Mouse (Mus musculus) neutrophil, adult 5-6 weeks (primary cell): Measurements from ENCODE around the gene Casq2. TPM values are rescaled to one million over a fixed set of nuclear protein-coding genes. Genes with fewer than 3 reads are reported as not detected.
"Not testable (repeated sequence)": the region's sequence is repeated elsewhere in the genome, so short reads cannot be mapped to it uniquely, and the experiment has no call there.

Experiments
- ATAC-seq: fragments of 151-379, 151-347 bp; 2 replicates; pipeline ENCODE4 v1.8.0; 2017; ENCODE audit warnings: mild to moderate bottlenecking, moderate TSS enrichment; ENCODE audit not compliant: insufficient number of reproducible peaks, poor library complexity, low FRiP score, severe bottlenecking; ENCODE audit errors: extremely low read depth
- total RNA-seq: library from RNA; stranded (forward); fragments of 200-1000 nt; gene quantifications from 2 replicates; pipeline ENCODE4 v1.2.3, GENCODE M21; 2017

Gene Casq2
- total RNA-seq, 1 experiment from 2014 or later, result not detected

DNA sequence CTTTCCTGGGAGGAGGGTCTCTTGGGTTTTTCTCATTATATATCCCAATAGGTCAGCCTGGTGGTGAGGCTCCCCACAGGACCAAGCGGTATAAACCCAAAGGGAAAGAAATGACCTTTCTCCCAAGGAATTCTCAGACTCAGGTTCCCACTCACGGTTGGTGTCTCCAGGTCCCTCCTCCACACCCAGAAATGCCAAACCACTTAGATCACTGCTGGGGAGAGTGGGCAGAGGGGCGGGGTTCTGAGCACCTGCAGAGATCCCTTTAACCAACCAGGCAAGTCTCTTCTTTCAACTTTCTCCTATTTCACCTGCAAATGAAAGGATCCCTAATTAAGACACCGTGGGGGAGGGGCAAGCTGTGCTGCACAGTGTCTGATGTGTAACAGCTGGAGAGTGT is 66.7 kb downstream of the Casq2 start:
- ATAC-seq, result no peak

DNA sequence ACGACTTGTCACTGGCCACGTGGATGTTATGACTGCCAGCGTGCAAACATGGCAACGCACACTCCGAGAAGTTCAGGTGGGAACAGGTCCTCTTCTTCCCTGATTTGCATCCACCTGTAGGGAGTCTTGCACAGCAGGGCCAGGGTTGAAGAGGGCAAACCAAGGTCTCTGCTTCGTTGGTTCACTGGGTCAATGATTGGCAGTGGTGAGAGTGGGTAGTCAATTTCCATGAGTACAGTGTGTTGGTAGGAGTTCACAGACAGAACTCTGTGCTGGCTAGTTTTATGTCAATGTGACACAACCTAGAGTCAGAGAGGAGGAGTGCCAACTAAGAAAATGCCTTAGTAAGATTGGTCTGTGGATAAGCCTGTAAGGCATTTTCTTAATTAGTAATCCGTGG is 67.9 kb downstream of the Casq2 start:
- no peak for ATAC-seq

DNA sequence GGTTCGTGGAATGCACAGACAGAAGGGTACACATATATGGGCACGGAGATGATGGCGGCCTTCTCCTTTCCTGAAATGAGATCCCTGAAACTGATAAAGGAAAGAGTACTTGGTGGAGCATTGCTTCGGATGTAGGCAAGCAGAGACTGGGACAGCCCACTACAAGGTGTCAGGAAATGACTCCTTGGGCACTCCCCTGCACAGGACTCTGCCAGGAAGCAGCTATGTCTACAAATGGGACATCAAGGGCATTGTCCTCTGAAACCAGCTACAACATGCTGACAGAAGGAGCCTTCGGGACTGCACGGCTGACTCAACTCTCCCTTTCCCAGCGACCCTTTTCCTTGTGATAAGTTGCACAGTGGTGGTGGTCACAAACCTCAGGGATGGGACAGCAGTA is 70.5 kb downstream of the Casq2 start:
- ATAC-seq, result no peak

DNA sequence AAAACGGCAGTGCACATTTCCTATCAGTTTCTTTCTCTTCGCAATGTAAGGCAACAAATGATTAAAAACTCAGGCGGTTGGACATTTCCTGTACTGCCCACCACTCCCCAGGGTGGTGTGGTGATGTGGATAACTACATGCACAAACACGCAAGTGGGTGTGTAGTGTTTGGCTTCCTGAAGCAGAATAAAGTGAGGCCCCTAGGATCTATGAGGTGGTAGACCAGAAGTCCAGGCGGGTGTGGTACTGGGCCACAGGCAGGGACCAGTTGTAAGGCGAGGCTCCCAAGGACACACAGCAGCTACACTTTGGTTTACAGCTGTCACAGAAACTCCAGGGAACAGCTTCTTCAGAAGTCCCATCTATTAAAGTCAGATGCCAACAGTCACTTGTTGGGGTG is 71.4 kb downstream of the Casq2 start:
- no peak for ATAC-seq

DNA sequence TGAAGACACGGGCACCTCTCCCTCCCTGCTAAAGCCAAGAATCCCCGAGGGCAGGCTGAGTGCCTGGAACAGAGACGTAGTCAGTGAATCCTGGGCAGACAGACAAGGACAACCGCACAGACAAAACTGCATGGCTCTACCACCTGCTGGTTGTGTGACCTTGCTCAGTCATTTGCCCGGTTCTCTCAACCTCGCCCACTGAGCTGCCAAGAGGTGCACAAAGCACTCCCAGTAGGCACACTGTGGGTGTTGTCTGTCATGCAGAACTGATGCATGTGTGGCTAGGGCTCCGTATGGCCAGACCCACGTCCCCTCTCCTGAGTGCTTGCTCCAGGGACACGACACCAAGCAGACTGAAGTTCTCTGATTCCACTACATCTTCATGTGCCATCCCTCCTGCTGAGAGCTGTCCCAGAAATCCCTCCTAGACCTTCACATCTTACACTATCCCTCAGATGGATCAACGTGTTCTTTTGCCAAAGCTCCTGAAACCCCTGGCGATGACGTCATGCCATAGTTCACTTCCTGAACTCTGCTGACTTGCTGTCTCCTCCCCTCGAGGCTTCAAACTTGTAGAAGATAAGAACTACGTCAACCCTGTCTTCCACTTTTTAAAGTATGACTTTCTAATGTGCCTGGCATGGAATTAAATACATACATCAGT is 72.7 kb downstream of the Casq2 start:
- ATAC-seq, result no peak

DNA sequence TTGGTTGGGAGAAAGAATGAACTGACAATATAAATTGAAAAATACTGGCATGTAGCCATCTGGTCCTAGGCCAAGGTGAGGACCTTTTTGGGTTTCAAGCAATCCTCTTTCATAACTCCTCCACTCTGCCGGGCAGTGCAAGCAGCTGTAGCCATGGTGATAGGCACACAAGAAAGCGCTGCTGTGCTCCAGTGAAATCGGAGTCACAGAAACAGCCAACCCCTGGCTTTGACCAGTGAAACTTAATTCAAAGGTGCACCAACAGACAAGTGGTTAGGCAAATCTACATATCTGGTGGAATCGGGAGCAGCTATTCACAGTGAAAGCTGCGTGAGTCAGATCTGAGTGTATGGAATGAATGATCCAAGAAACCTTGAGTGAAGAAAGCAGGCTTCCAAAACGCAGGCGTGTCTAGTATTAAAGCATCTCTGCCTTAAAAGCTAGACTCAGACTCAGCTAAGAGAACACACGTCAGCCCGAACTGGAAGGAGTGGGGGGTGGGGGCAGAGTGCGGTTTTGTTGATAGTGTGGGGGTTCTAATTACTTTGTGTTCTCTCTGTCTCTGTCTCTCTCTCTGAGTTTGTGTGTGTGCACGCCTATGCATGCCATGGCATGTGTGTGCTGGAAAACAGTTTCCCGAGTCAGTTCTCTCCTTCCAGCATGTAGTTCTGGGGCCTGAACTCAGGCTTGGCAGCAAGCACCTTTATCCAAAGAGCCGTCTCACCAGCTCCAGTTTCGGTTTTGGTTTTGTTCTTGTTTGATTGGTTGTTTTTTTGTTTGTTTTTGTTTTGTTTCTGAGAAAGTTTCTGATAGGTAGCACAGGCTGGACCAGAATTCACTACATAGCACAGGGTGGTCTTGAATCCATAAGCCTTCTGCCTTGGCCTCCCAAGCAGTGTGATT is 73.5 kb downstream of the Casq2 start:
- ATAC-seq, result no peak

DNA sequence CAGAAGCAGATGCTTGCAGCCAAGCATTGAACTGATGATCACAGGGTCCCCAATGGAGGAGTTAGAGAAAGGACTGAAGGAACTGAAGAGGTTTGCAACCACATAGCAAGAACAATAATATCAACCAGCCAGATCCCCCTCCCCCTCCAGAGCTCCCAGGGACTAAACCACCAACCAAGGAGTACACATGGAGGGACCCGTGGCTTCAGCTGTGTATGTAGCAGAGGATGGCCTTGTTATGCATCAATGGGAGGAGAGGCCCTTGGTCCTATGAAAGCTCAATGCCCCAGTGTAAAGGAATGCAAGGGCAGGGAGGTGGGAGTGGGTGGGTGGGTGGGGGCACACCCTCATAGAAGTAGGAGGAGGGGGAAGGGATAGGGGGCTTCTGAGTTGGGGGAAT is 77.6 kb downstream of the Casq2 start:
- not testable (repeated sequence) for ATAC-seq

DNA sequence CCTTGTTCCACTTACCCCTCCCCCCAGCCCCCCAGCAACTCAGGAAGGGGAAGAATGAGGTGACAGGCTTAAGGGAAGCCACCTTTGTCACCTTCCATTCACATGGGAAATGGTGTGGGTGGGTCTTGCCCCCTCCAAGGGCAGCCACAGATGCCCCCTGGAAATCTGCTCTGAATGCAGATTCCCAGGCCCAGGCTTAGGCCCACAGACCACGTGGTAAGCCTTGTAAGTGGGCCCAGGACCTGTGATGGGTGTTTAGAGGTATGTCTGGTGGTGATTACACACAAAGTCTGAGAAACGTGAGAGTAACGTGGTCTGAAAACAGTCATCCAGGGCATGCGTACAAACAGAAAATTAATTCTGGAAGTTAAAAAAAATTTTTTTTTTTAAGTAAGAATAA is 78.7 kb downstream of the Casq2 start:
- no peak for ATAC-seq

DNA sequence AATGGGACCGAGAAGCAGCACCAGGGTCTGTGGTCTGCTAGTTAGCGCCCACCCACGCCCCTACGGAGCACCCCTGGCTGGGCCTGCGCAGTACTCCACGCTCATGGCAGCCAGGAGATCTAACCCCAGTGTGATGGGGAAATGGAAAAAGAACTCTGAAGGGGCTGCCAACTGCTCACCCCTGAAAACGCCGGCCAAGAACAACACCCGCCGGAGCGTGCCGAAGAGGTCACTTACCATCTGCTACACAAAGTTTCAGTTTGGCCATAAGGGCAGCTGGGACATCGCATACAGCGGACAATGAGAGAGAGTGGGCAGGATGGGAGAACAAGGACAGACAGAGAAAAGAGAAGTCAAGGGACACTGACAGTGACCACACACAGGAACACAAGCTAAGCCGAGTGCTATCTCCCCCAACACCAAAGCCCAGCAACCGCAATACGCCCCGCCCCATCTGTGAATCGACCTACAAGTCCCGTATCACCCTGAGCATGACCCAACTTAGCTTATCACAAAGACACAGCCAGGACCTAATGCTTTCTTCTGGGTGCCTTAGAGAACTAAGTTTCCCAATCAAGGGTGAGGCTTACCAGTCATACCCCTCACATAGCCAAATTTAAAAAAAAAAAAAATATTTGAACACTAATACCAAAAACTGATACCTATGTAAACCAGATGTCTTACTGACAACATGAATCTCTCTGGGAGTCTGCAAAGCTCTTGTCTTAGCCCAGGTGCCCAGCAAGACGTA is 79.5 kb downstream of the Casq2 start:
- ATAC-seq, result no peak

DNA sequence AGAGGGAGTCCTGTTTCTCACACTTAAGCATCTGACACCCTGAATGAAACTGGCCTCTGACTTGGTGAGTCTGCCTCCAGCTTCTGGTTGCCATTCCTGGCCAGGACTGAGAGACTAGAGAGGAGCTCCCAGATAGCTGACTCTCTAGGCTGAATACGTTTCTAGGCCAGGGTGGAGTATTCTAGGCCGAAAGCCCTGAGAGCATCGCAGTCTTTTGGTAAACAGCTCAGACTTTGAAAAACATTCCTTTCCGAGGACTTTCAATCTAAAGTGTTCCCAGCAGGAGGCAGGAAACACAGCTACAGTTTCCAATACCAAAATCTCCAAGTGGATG is 80.0 kb downstream of the Casq2 start:
- ATAC-seq, result no peak

DNA sequence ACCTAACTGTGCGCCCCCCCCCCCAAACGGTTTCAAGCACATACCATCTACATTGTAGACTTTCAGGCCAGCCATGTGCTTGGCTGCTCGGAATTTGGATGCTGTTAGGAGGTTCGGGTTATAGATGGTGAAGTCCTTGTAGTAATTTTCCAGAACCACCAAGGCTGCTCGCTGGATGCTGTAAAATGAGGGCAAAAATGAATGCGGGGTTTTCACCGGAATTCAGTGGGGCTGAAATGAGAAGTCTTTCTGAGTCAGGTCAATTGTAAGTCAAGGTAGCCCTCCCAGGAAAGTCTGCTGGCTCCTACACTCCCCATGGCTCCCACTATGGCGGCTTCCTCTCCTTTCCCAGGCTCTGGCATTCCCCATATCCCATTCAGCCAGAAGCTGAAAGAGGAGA is 80.6 kb downstream of the Casq2 start:
- no peak for ATAC-seq

DNA sequence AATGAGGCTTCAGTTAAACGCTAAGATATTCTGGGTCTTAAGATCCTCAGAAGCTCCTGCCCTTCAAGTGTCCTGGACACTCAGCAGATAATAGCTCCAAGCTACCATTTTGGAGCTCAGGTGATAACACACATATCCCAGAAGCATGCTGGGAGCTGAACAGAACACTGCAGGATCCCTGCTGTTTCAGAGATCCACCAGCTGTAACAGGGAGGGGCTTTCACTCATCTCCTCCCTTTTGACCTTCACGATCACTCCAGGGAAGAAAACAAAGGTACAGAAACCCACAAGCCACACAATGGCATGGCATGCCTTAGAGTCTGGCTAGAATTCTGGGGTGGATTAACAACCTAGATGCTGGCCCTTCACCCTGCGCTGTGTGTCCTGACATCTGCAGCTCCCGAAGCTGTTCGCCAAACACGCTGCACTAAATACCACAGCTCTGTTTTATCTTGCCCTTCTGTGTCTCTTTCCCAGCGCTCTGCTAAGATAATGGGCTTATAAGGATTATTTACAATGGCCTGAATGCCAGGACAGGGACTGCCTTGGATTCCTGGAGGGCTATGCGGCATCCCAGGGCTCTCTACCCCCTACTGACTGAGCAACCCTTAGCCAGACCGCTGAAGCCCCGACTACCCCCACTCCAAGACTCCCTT is 81.5 kb downstream of the Casq2 start:
- no peak for ATAC-seq

DNA sequence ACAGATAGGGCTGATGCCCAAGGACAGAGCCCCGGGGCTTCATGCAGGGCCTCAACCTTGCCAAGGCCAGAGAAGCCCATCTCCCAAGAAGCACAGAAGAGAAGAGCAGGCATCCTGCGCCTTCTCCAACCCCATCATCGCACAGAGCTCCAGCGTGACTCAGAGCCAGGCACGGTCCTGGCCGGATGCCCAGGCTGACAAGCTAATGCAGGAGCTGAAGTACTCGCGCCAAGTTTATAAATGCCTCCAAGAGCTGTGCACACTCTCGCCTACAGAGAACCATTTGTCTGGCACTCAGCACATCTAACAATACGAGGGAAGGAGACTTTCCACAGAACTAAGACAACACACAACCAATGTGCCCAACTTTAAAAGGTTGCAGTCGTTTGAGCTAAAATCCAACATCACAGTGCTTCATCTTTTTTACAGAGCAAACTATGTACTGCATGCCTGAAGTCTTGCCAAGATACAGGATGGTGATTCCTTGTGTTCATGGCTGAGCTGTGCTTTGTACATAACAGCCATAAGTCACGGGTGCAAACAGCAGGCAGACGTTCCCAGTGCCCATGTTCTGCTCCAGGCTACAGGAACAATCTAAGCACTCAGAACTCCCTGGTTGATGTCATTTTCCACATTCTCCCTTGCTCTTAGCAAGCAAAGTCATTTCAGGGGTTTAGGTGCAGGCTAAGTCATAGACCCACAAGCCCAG is 83.1 kb downstream of the Casq2 start:
- no peak for ATAC-seq

DNA sequence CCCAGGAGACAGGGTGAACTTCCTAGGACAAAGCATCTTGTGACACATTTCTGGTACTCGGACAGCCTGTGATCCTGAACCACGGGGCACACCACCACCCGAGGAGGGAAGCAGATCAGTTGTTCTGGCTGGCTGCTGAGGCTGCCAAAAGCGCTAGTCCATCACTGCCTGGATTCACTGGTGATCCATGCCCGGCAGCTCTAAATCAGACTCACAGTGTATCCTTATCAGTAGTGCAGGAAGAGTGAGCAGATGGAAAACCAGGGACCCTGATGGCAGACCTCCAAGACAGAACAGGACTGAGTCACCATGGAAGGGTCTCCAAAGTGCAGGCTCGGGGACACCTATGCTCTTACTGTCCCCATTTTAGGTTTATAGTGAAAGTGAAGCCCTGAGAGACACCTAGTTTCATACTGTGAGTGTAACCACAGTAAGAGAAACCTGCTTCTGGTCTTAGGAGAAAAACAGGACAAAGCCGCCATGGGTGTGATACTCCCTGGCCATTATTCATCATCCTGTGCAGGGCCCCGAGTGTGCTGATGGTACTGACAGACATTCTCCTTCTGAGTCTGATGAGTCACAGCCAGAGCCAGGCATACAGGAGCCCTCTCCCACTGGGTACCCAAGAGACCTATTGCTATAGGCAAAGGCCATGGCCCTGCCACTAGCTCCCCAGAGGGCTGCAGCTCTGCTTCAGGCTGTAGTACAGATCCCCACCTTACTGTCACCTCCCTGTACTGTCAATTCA is 88.1 kb downstream of the Casq2 start:
- no peak for ATAC-seq

DNA sequence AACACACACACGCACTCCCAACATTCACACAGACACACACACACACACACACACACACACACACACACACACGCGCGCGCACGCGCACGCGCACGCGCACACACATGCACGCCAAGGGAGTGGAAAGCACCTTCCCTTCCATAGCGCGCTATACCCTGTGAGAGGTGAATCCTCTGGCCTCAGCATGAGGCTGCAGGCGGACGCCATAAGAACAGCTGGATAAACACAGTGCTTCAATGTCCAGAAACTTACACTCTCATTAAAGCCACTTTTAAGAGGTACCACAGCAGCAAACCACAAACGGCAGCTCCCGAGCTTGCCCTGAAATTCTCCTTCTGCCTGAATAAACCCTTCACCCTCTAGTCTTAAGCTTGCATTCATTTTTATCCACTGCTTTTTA is 89.5 kb downstream of the Casq2 start:
- no peak for ATAC-seq

DNA sequence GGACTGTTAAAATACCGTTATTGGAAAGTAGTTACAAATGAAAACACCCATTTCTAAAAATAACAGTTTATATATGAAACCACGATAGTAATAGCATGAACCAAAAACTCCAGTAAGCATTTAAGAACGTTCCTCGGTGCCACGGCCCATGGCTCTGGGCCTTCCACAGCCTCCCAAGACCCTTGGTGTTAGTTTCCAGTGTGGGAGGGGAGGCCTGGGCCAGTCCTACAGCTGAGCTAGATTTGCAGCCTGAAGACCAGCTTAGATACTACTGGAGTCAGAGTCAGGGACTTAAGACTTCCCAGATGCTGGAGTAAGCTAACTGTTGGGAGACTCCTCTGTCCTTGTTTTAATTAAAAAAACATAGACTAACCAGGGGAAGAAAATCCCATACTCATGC is 89.9 kb downstream of the Casq2 start:
- no peak for ATAC-seq

DNA sequence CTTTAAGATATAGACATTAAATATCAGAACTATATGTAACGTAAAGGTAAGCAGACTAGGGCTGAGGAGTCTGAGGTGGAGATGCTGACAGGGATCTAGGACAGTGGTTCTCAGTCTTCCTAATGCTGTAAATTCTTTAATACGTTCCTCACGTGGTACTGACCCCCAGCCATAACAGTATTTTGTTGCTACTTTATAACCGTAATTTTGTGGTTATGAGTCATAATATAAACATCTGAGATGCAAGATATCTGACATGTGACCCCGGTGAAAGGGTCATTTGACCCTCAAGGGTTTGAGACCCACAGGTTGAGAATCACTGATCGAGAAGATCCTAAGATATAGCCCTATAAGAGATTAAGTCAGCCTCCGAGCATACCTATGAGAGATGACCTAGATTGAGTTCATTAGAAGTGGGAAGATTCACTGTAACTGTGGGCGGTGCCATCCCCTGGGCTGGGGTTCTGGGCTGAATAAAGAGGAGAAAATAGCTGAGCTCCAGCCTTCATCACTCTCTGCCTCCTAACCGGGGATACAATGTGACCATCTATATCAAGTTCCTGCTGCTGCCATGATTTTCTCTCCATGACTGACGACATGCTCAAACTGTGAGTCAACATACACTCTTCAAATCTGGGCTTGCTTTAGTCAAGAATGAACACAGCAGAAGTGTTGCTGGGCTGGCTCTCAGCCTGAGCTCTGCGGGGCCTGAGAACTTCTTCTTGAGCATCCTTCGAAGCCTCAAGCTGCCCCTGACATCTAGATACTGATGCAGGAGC is 91.8 kb downstream of the Casq2 start:
- ATAC-seq, result no peak

DNA sequence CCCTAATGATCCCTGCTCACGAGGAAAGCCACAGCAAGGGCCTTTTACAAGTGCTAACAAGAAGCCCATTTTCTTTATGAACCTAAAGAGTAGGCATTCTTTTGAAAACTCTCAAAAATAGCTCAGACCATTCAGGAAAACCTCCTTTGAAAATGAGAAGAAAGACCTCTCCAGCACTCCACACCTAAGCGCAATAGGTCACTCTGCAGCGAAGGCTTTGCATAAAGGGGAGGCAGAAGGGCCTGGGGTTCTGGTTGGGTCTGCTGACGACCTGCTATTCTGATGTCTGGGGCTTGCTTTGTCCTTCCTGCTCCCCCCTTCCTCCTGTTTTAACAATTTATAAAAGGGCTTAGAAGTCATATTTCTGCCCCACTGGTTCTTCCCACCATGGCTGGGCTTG is 93.7 kb downstream of the Casq2 start:
- no peak for ATAC-seq
